Mouse (Mus musculus) neural tube, embryonic 15.5 days (tissue): ENCODE measurements around the gene Kif2c. TPM values are rescaled to one million over a fixed set of nuclear protein-coding genes. Genes with fewer than 3 reads are reported as not detected.

Source experiments
- ATAC-seq: fragments of 200-750 bp; cut with Nextera tagmentation; 2 replicates; pipeline ENCODE4 v1.8.0; 2017; ENCODE audit warnings: mild to moderate bottlenecking, moderate TSS enrichment, moderate library complexity; ENCODE audit not compliant: low FRiP score
- H3K27ac ChIP-seq: fragments of 300-500 bp; sonication (generic); replicated peaks from 2 replicates; pipeline ENCODE4 v1.5.1; 2015; ENCODE audit warnings: mild to moderate bottlenecking, inconsistent platforms
- H3K27me3 ChIP-seq: fragments of 300-500 bp; sonication (generic); replicated peaks from 2 replicates; pipeline ENCODE4 v1.6.1; 2015; ENCODE audit warnings: inconsistent platforms
- H3K36me3 ChIP-seq: fragments of 300-500 bp; sonication (generic); 2 replicates; pipeline ENCODE4 v1.6.1; 2015; ENCODE audit warnings: inconsistent platforms
- H3K4me1 ChIP-seq: fragments of 300-500 bp; sonication (generic); 2 replicates; pipeline ENCODE4 v1.6.1; 2015; ENCODE audit warnings: inconsistent platforms
- H3K4me2 ChIP-seq: fragments of 300-500 bp; sonication (generic); 2 replicates; pipeline ENCODE4 v1.6.1; 2015; ENCODE audit warnings: inconsistent platforms, mild to moderate bottlenecking, moderate library complexity
- H3K4me3 ChIP-seq: fragments of 300-500 bp; sonication (generic); replicated peaks from 2 replicates; pipeline ENCODE4 v1.5.1; 2015; ENCODE audit warnings: mild to moderate bottlenecking, inconsistent platforms
- H3K9ac ChIP-seq: fragments of 300-500 bp; sonication (generic); replicated peaks from 2 replicates; pipeline ENCODE4 v1.6.1; 2015; ENCODE audit warnings: mild to moderate bottlenecking, inconsistent platforms
- H3K9me3 ChIP-seq: fragments of 300-500 bp; sonication (generic); replicated peaks from 2 replicates; pipeline ENCODE4 v1.6.1; 2016; ENCODE audit warnings: inconsistent platforms
- WGBS: fragments of 180-500 bp; shearing (Covaris S2); methylation state at CpG from one replicate; pipeline ENCODE4 v1.1.7; 2015; ENCODE audit warnings: mixed read lengths; 5-methylcytosine and 5-hydroxymethylcytosine counted together
- polyA plus RNA-seq: library from polyadenylated mRNA; unstranded; fragments of >200 nt; fragmentation: Nextera tagmentation; extraction: Ambion mirVana; gene quantifications from 2 replicates; pipeline ENCODE4 v1.2.1, GENCODE M21; 2015

Gene Kif2c
- polyA plus RNA-seq, 1 experiment from 2014 or later, result 6.8 TPM

DNA sequence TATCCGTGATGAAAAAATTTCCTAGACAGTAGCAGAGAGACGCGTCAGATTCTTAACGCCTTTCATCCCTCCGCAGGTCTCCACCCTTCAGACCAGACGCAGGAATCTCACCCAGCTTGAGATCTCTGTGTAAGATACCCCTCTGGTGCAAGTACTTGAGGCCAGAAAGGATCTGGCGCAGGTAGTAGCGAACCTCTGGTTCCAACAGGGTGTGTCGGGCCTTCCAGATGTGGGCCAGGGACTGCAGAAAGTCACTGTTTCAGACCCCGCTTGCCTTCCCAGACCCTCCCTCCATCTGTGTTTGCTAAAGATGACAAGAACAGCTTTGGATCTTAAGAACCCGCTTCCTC is 49.7 kb downstream of the Kif2c start:
- Histone ChIP-seq H3K9ac (peak overlapping the region; percentile 85), H3K27ac (peak overlapping the region; percentile 88), H3K9me3 (no peaks in the 10 kb centered on the region), H3K4me2 (peak overlapping the region; percentile 73), H3K27me3 (no peaks in the 10 kb centered on the region), H3K4me1 (peaks cover 29% of the 10 kb centered on the region), H3K4me3 (peak overlapping the region; percentile 91), H3K36me3 (peaks cover 35% of the 10 kb centered on the region)
- 7% methylated on average over 11 of the region's 11 CpGs for WGBS
- no peak for ATAC-seq

DNA sequence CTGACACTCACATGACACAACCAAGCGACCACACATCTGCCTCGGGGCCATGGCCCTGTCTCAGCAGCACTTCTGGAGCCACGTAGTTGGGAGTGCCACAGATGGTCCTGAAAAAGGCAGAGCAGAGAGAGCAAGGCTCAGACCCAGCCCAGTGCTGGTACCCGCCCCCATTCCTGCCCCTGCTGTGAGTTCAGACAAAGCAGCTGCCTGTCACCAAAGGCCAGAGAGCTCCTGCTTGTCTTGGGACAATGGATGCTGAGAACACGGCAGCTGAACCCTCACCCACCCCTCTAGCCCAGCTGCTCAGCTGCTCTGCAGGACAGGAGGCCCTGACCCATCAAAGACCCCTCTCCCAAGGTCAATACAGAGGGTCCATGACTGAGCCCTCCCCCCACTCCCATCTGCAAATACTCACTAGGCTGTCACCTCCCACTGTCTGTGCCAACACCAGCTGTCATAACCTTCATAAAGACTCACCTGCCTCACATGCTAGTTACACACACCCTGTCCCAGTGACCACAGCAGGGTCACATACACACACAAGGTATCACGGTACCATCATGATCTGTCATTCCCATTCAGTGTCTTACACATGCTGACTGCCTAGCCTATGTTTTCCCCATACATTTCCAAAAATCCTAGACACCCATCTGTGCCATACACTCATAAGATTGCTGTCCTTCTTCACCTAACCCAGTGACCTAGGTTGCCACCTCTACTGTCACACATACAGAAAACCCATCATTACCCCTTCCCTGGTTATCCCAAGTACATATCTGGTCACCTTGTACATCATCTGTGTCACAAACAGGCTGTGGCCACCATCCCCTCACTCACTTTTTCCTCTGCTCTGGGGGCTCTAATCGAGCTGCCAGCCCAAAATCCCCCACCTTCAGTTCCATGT is 50.3 kb downstream of the Kif2c start:
- H3K9ac ChIP-seq, result peak overlapping the region; percentile 85
- 10% methylated on average over 7 of the region's 7 CpGs for WGBS
- H3K27ac ChIP-seq, result no peak overlapping the region; the same call in 1 of the 2 replicates
- peaks cover 38% of the 10 kb centered on the region for H3K36me3 ChIP-seq
- H3K9me3 ChIP-seq, result no peaks in the 10 kb centered on the region
- peaks cover 29% of the 10 kb centered on the region for H3K4me1 ChIP-seq
- no peak for ATAC-seq
- H3K4me3 ChIP-seq, result peak overlapping the region; percentile 91
- peak overlapping the region; percentile 73 for H3K4me2 ChIP-seq
- no peaks in the 10 kb centered on the region for H3K27me3 ChIP-seq

DNA sequence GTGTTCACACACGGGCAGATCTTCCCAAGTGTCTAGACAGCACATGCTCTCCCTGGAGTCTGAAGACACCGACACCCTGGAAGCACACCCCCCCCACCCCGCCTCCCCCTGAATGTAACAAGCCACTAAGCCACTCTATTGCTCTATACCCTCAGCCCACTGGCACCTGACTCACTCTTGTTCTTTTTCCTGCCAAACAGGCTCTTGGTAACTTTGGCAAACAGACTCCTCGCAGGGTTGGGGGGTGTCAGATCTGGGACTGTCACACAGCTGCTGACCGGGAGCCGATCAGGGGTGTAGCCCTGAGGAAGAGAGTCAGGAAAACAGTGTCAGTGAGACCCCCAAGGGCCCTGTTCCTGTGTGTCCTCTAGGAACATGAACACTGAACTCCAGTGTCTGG is 51.2 kb downstream of the Kif2c start:
- WGBS, result 55% methylated on average over 6 of the region's 6 CpGs
- H3K4me2 ChIP-seq, result 0 out of 2 replicates have a peak overlapping the region, but pooled peaks have one; percentile 73
- H3K9ac ChIP-seq, result no peak overlapping the region
- H3K4me3 ChIP-seq, result no peak overlapping the region
- no peak overlapping the region for H3K27ac ChIP-seq
- no peak for ATAC-seq
- peaks cover 39% of the 10 kb centered on the region for H3K36me3 ChIP-seq
- H3K9me3 ChIP-seq, result no peaks in the 10 kb centered on the region
- H3K27me3 ChIP-seq, result no peaks in the 10 kb centered on the region
- H3K4me1 ChIP-seq, result peaks cover 33% of the 10 kb centered on the region

DNA sequence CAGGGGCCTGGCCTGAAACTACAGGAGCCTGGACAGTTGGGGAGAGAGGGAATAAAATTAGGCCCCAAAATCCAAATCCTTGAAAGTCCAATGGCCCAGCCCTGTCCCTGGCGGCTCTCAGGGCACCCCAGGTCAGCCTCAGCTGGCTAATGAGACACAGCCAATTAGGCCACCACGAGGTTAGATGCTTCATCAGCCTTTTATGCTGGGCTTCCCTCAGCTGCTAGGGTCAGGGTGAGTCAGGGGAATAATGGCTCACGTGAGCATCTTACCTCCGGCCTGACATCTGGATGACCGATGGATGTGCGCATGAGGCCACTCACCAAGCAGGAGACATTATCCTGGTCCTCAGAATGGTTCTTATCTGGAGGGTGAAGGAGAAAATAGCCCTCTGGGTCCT is 51.6 kb downstream of the Kif2c start:
- Histone ChIP-seq H3K4me1 (peaks cover 35% of the 10 kb centered on the region), H3K9ac (no peak overlapping the region)

DNA sequence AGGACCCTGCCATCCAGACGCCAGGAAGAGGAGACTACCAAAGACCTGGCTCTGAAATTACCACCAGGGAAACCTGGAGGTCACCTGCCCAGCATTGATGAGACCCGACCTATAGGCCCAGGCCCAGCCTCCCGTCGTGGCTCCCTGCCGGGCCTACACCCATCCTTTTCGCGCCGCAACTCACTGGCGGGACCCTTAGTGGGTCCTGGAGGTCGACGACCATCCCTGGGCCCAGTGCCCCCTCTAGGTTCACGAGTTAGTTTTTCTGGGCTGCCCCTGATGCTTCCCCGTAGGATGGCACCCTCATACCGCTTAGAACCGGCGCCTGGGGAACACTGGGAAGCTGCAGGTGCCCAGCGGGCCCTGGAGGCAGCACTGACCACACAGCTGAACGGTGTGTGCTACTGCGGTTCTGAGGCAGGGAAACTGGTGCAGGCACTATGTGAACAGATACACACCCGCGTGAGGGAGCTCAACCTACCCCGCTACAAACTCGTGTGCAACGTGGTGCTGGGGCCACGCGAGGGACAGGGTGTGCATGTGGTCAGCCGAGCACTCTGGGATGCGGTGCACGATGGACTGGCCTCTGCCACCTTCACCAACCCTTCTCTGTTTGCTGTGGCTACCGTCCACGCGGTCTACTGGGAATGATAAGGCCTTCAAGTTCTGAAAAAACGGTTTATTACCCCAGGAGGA is 54.3 kb downstream of the Kif2c start:
- no peak for ATAC-seq
- Histone ChIP-seq H3K4me3 (no peak overlapping the region), H3K36me3 (peaks cover 39% of the 10 kb centered on the region), H3K27ac (no peak overlapping the region), H3K4me2 (no peak overlapping the region), H3K9ac (no peak overlapping the region), H3K4me1 (peaks cover 40% of the 10 kb centered on the region), H3K27me3 (no peaks in the 10 kb centered on the region), H3K9me3 (no peaks in the 10 kb centered on the region)
- 89% methylated on average over 33 of the region's 33 CpGs for WGBS

More for the DNA sequence above, 51.6 kb downstream of the Kif2c start:
- no peak for ATAC-seq
- Histone ChIP-seq H3K9me3 (no peaks in the 10 kb centered on the region), H3K36me3 (peaks cover 39% of the 10 kb centered on the region), H3K27me3 (no peaks in the 10 kb centered on the region), H3K27ac (no peak overlapping the region), H3K4me3 (no peak overlapping the region), H3K4me2 (no peak overlapping the region)
- WGBS, result 40% methylated on average over 6 of the region's 6 CpGs

DNA sequence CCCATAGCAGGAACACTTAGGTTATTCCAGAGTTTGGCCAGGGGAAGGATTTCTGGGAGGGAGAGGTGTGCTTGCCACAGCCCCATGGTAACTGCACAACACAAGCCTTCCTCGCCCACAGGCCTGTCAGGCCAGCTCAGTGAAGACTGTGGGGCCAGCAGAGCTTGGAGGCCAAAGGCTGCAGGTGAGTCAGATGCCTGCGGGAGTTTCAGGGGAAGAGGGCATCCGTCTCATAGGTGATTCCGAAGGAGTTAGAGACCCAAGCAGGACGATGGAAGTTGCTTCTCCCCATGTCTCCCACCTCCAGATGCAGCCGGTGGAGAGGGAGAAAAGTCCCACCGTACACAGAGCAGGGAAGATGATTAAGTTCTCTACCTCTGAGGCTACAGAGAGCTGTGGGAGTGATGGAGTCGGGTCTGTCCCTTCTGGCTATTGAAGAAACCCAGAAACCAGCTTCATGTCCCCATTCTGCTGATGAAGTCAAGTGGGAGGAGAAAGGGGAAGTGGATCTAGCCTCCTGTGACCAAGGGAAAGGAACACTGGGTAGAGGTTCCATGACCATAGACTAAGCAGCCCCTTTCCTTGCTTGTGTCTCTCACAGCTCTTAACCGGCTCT is 55.7 kb downstream of the Kif2c start, which contains the start of gene Tctex1d4:
Gene Tctex1d4 (plus strand): TSS at position 120 of the 616 bp plus-strand sequence.
- Histone ChIP-seq H3K9ac (peak within 1 kb of the TSS; percentile 43), H3K4me2 (peak within 1 kb of the TSS; percentile 13; the same call in 1 of the 2 replicates)
- WGBS, result 88% methylated on average over 9 of the region's 9 CpGs

DNA sequence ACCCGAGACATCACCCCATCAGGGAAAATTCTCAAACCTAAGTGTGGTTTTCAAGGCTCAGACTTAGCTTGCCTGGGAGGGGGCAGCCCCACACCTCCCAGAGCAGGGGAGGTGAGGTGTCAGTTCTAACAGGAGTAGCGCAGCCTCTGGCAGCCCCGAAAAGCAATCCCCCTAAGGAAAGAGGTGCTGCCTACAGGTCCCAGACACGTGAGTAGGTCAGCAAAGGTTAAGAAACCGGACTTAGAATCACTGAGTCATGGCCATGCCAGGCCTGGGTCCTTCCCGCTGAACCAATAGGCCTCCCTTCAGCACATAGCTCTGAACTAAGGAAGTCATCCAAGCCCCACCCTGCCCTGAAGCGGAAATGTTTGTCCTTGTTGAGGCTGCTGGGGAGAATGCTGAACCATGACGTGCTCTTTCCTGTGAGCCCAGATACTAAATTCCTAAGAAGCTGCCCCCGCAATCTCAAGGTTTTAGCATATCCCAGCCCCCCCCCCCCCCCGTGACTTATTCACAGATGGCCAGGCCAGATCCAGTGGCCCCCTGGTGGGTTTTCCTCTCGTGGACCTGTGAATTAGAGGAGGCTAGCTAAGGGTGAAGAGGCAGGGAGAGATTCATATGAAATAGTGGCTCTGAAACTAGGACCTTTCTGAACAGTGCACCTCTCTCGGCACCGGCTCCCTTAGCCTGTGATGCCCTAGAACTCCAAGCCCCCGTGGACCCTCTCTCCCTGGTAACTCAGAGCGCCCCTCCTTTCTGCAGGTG is 56.3 kb downstream of the Kif2c start:
- no peak for ATAC-seq
- 54% methylated on average over 15 of the region's 15 CpGs for WGBS
- H3K27me3 ChIP-seq, result no peaks in the 10 kb centered on the region
- peak overlapping the region; percentile 76 for H3K27ac ChIP-seq
- no peak overlapping the region; the same call in 1 of the 2 replicates for H3K4me2 ChIP-seq
- H3K4me3 ChIP-seq, result no peak overlapping the region
- no peaks in the 10 kb centered on the region for H3K9me3 ChIP-seq
- peak overlapping the region; percentile 43 for H3K9ac ChIP-seq
- H3K4me1 ChIP-seq, result peaks cover 24% of the 10 kb centered on the region
- H3K36me3 ChIP-seq, result peaks cover 34% of the 10 kb centered on the region

More for the DNA sequence above, 55.7 kb downstream of the Kif2c start, which contains the start of gene Tctex1d4:
- H3K9me3 ChIP-seq, result no peaks in the 10 kb centered on the region
- H3K4me3 ChIP-seq, result no peak within 1 kb of the TSS
- ATAC-seq, result no peak
- H3K27ac ChIP-seq, result peak within 1 kb of the TSS; percentile 76
- peaks cover 39% of the 10 kb centered on the region for H3K36me3 ChIP-seq
- peaks cover 26% of the 10 kb centered on the region for H3K4me1 ChIP-seq
- H3K27me3 ChIP-seq, result no peaks in the 10 kb centered on the region

DNA sequence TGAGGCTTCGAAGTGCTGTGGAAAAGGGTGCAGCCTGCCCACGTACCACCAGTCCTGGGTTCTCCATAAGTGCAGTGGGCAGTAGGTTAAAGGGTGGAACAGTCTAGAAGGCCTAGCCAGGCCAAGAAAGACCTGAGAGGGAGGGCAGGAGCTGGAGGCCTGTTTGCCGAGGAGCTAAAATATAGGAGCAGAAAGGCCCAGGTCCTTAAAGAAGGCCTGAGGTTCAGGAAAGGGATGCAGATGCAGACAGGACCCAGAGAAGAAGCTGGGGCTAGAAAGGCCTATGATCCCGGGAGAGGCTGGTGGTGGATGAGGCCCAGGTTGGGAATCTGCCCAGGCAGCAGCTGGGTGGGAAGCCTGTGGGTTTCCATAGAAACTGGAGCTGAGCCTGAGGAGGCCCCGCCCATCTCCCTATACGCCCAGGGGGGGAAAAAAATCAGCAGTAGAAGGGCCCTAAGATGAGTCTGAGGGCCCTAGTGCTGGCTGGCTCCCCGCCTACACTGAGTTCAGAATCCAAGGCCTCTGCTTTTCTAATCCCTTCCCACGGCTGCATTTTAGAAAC is 57.0 kb downstream of the Kif2c start, which contains the start of gene Btbd19:
Gene Btbd19 (minus strand): TSS at position 378 of the 562 bp plus-strand sequence.
- H3K4me1 ChIP-seq, result peaks cover 27% of the 10 kb centered on the region
- H3K9me3 ChIP-seq, result no peaks in the 10 kb centered on the region
- 0 out of 2 replicates have a peak, but pooled peaks have one; percentile 10 for ATAC-seq
- peak within 1 kb of the TSS; percentile 43 for H3K9ac ChIP-seq
- 29% methylated on average over 8 of the region's 8 CpGs for WGBS
- H3K4me3 ChIP-seq, result no peak within 1 kb of the TSS
- peaks cover 28% of the 10 kb centered on the region for H3K36me3 ChIP-seq
- H3K27me3 ChIP-seq, result no peaks in the 10 kb centered on the region
- H3K27ac ChIP-seq, result peak within 1 kb of the TSS; percentile 76
- peak within 1 kb of the TSS; percentile 13 for H3K4me2 ChIP-seq

DNA sequence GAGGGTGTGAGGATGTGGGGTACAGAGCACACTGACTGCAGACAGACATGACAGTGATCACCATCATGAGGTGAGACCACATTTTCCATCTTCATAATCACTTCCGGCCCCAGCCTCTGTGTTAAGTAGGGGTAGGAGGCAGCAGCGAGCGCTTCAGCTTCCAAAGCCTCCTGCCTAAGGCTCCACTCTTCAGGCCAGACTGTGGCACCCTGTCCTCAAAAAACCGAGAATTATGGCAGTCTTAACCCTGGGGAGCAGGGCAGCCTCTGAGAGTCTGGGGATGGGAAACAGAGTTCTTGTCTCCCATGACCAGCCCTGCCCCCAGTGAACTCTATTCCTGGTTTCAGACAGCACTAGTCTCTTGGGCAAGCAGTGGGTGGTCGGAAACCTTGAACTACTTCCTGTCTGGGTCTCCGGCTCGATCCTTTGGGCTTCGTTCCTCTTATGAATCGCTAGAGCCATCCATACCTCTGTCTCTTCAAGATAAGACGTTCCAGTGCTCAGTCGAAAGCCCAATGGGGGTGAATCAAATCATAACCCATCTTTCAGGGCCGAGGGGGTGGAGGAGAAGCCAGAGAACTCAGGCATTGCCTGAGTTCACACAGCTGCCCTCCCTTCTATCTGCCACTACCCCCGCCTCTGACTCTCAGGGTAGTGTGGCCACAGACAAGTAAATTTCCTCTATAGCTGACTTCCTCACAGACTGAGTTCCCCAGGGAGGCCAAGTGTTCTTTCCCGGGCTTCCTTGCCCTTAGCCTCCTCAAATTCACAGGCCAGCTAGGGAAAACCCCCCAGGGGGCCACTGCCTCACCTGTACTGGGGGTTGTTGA is 57.7 kb downstream of the Kif2c start:
- peaks cover 30% of the 10 kb centered on the region for H3K4me1 ChIP-seq
- no peaks in the 10 kb centered on the region for H3K27me3 ChIP-seq
- no peaks in the 10 kb centered on the region for H3K9me3 ChIP-seq
- no peak overlapping the region for H3K4me3 ChIP-seq
- peak overlapping the region; percentile 13 for H3K4me2 ChIP-seq
- WGBS, result 70% methylated on average over 14 of the region's 14 CpGs
- H3K36me3 ChIP-seq, result peaks cover 21% of the 10 kb centered on the region
- H3K27ac ChIP-seq, result peak overlapping the region; percentile 76
- peak overlapping the region; percentile 43; the same call in 1 of the 2 replicates for H3K9ac ChIP-seq
- no peak for ATAC-seq

DNA sequence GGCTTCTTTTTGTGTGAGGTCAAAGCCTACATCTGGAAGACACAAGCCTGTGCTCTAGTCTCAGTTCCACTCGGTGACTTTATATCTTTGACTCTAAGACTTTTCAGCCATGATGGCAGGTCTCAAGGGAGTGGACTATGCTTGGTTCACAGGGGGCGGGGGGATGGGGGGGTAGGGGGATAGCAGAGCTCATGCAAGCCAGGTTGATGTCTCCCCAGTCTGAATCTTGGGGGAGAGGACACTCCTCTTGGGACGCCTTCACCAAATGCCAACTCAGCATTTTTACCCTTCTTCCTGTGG is 58.3 kb downstream of the Kif2c start:
- peaks cover 16% of the 10 kb centered on the region for H3K36me3 ChIP-seq
- no peak overlapping the region for H3K9ac ChIP-seq
- no peaks in the 10 kb centered on the region for H3K9me3 ChIP-seq
- H3K4me2 ChIP-seq, result no peak overlapping the region
- H3K27me3 ChIP-seq, result no peaks in the 10 kb centered on the region
- no peak overlapping the region for H3K27ac ChIP-seq
- peaks cover 36% of the 10 kb centered on the region for H3K4me1 ChIP-seq
- no peak overlapping the region for H3K4me3 ChIP-seq
- 85% methylated on average over 3 of the region's 3 CpGs for WGBS
- ATAC-seq, result no peak
